Mouse (Mus musculus): Measurements from ENCODE around the gene Tln2. TPM values are rescaled to one million over a fixed set of nuclear protein-coding genes. Genes with fewer than 3 reads are reported as not detected.

Tln2 gene
- polyA plus RNA-seq, 1 experiment from 2014 or later = 28.6 TPM

DNA sequence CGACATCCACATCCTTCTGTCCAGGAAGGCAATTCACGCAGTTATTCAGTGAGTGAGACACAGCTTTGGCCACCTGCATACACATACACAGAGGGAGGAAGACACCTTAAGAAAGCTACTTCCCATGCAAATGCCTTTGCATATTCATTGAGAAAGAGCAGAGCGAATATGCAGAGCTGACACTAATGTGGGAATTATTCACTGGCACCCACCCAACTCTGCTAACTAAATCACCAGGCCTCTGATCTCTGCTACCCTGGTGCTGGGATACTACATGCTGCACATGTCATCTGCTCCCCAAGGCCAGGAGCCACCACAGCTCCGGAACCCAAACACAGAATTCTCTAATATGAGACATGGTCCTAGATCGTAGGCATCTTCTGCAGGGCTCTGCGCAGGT, 237.6 kb downstream of the Tln2 start:
- Histone ChIP-seq H3K4me2 (no peak overlapping the region), H3K36me3 (peaks cover 3% of the 10 kb centered on the region; the same call in 1 of the 2 replicates), H3K9me3 (no peaks in the 10 kb centered on the region), H3K27me3 (no peaks in the 10 kb centered on the region), H3K4me1 (no peaks in the 10 kb centered on the region), H3K9ac (no peak overlapping the region), H3K4me3 (no peak overlapping the region), H3K27ac (no peak overlapping the region)
- ATAC-seq (ENCODE audit: insufficient number of reproducible peaks, low FRiP score, low TSS enrichment, low read depth) = no peak
- 92% methylated on average over 6 of the region's 6 CpGs for WGBS

DNA sequence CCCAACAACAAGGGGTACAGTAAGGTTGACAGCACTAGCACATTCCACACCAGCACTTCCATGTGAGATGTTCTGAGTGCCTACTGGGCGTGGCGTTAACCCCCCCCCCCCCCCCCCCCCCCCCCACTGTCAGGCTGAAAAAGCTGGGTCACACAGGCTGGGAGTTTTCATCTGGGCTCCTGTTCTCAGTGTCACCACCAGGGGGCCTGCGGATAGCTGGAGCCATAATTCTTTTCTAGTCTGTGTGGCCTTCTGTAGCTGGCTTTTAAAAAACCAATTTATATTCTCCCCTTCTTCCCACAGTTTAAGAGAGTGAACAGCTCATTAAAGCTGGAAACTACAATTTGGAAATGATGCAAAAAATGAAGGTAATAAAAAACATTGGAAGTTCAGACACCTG, 244.1 kb downstream of the Tln2 start:
- Histone ChIP-seq H3K4me2 (no peak overlapping the region), H3K36me3 (peaks cover 3% of the 10 kb centered on the region; the same call in 1 of the 2 replicates), H3K4me1 (no peaks in the 10 kb centered on the region), H3K9me3 (no peaks in the 10 kb centered on the region), H3K9ac (no peak overlapping the region), H3K27ac (no peak overlapping the region), H3K27me3 (no peaks in the 10 kb centered on the region), H3K4me3 (no peak overlapping the region)
- WGBS = 5% methylated on average over 3 of the region's 3 CpGs
- no peak for ATAC-seq (ENCODE audit: insufficient number of reproducible peaks, low FRiP score, low TSS enrichment, low read depth)

DNA sequence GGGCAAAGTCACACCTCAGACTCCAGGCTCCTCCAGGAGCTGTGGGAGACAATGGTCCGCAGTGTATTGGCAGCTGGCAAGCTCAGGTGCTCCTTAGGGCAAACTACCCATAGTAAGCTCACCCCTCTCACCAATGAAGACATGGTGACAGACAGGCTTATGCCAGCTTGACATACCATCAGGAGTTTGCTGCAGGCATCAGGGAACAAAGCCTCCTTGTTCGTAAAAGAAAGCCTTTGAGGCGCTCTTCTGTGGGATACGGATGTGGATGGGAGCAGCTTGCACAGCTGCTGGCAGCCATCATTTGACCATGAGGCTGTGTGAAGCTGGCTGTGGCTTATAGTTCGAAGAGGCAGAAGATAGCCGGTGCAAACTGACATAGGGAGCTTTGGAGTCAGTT, 254.5 kb downstream of the Tln2 start:
- Histone ChIP-seq H3K36me3 (peaks cover 16% of the 10 kb centered on the region; the same call in 1 of the 2 replicates), H3K4me2 (no peak overlapping the region), H3K9ac (no peak overlapping the region), H3K9me3 (no peaks in the 10 kb centered on the region), H3K4me1 (0 out of 2 replicates have a peak, but pooled peaks cover 2% of the 10 kb centered on the region), H3K4me3 (no peak overlapping the region), H3K27me3 (no peaks in the 10 kb centered on the region), H3K27ac (no peak overlapping the region)
- WGBS = 87% methylated on average over 6 of the region's 6 CpGs
- no peak for ATAC-seq (ENCODE audit: insufficient number of reproducible peaks, low FRiP score, low TSS enrichment, low read depth)

- no peak overlapping the region for H3K4me2 ChIP-seq
- no peak overlapping the region for H3K4me3 ChIP-seq
- no peaks in the 10 kb centered on the region for H3K27me3 ChIP-seq
- H3K27ac ChIP-seq = no peak overlapping the region
- H3K9me3 ChIP-seq = no peaks in the 10 kb centered on the region
- ATAC-seq (ENCODE audit: insufficient number of reproducible peaks, low FRiP score, low TSS enrichment, low read depth) = no peak
- H3K4me1 ChIP-seq = 0 out of 2 replicates have a peak, but pooled peaks cover 2% of the 10 kb centered on the region
- H3K9ac ChIP-seq = no peak overlapping the region
- H3K36me3 ChIP-seq = peaks cover 10% of the 10 kb centered on the region; the same call in 1 of the 2 replicates
Observed at GRCm38 (mm10) chr9:67303986-67304385, 255.5 kb downstream of the Tln2 start.

DNA sequence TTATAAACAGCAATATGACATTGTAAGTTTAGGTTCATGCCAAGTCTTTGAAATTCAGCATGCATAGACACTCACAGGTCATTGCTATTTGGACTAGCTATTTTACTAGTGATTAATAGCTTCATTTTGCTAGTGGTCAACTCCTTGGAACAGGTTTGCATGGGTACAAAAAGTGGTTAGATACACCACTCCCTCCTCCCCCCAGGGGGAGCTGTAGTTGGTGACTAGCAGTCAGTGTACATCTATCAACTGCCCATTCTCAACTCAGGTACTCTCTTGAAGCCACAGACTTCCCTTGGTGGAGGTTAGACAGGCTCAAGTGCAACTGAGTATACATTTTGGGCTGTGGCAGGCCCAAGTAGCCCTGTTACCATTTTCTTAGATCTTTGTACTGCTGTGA, 256.5 kb downstream of the Tln2 start:
- Histone ChIP-seq H3K9me3 (no peaks in the 10 kb centered on the region), H3K27ac (no peak overlapping the region), H3K4me1 (0 out of 2 replicates have a peak, but pooled peaks cover 2% of the 10 kb centered on the region), H3K36me3 (peaks cover 10% of the 10 kb centered on the region; the same call in 1 of the 2 replicates), H3K27me3 (no peaks in the 10 kb centered on the region), H3K9ac (no peak overlapping the region), H3K4me3 (no peak overlapping the region), H3K4me2 (no peak overlapping the region)
- no peak for ATAC-seq (ENCODE audit: insufficient number of reproducible peaks, low FRiP score, low TSS enrichment, low read depth)

DNA sequence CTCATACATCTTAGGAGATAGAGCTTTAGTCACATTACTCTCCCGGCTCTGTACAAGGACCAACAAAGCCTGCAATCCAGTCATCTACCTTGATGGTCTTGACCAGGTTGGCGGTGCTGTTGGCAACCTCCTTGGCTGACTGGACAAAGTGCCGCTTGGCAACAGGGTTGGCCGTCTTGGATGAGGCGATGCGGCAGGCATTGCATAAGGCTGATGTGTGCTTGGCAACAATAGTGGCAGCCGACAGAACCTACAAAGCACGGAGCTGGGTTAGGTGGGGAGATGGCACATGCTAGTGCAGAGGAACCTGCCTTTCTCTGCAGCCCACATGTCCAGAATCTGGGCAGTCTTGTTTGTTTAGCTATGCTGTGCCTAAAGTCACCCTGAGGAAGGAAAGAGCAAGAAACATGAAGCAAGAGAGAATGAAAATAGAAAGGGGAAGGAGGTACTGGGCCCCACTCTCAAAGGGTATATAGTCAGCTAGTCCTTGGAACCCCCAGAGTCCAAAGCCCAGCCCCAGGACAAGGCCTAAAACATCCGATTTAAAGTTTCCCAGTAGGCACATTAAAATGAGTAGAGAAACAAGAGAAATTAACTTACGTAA, 257.0 kb downstream of the Tln2 start:
- H3K4me1 ChIP-seq = 0 out of 2 replicates have a peak, but pooled peaks cover 2% of the 10 kb centered on the region
- WGBS = 93% methylated on average over 10 of the region's 10 CpGs
- H3K9ac ChIP-seq = no peak overlapping the region
- H3K4me2 ChIP-seq = no peak overlapping the region
- H3K27ac ChIP-seq = no peak overlapping the region
- H3K4me3 ChIP-seq = no peak overlapping the region
- peaks cover 10% of the 10 kb centered on the region; the same call in 1 of the 2 replicates for H3K36me3 ChIP-seq
- ATAC-seq (ENCODE audit: insufficient number of reproducible peaks, low FRiP score, low TSS enrichment, low read depth) = no peak
- H3K27me3 ChIP-seq = no peaks in the 10 kb centered on the region
- H3K9me3 ChIP-seq = no peaks in the 10 kb centered on the region

GRCm38 (mm10) chr9:67301571-67301970, 257.9 kb downstream of the Tln2 start:
- H3K4me3 ChIP-seq = no peak overlapping the region

DNA sequence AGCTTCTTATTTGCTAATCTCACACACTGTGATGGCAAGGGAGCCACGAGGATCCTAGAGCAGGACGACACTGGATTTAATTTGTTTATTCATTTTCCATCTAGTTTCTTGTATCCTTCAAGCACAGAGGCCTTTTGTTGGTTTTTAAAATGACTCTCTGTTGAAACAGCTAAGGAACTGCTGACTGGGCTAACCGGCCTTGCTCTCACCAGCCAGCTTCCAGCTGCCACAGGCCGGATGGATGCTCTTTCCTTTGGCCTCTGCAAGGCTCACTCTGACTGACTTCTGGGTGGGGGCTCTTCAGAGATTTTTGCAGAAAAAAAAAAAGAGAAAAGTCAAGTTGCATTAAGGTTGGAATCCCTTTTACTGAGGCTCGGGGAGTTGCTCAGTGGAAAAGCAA, 258.7 kb downstream of the Tln2 start:
- WGBS = 71% methylated on average over 5 of the region's 5 CpGs
- Histone ChIP-seq H3K4me2 (no peak overlapping the region), H3K4me3 (no peak overlapping the region), H3K27me3 (no peaks in the 10 kb centered on the region), H3K9me3 (no peaks in the 10 kb centered on the region), H3K36me3 (peaks cover 6% of the 10 kb centered on the region; the same call in 1 of the 2 replicates), H3K27ac (no peak overlapping the region), H3K9ac (no peak overlapping the region), H3K4me1 (0 out of 2 replicates have a peak, but pooled peaks cover 2% of the 10 kb centered on the region)
- no peak for ATAC-seq (ENCODE audit: insufficient number of reproducible peaks, low FRiP score, low TSS enrichment, low read depth)

More at GRCm38 (mm10) chr9:67301571-67301970, 257.9 kb downstream of the Tln2 start:
- no peak for ATAC-seq (ENCODE audit: insufficient number of reproducible peaks, low FRiP score, low TSS enrichment, low read depth)
- no peaks in the 10 kb centered on the region for H3K27me3 ChIP-seq
- no peaks in the 10 kb centered on the region for H3K9me3 ChIP-seq
- no peak overlapping the region for H3K27ac ChIP-seq
- H3K9ac ChIP-seq = no peak overlapping the region
- 0 out of 2 replicates have a peak, but pooled peaks cover 2% of the 10 kb centered on the region for H3K4me1 ChIP-seq
- H3K36me3 ChIP-seq = peaks cover 10% of the 10 kb centered on the region; the same call in 1 of the 2 replicates
- 88% methylated on average over 2 of the region's 2 CpGs for WGBS
- no peak overlapping the region for H3K4me2 ChIP-seq

GRCm38 (mm10) chr9:67300346-67300745, 259.2 kb downstream of the Tln2 start:
- H3K27ac ChIP-seq = no peak overlapping the region

GRCm38 (mm10) chr9:67299164-67299563, 260.3 kb downstream of the Tln2 start:
- no peak overlapping the region for H3K27ac ChIP-seq
- no peak overlapping the region for H3K4me2 ChIP-seq

More at GRCm38 (mm10) chr9:67300346-67300745, 259.2 kb downstream of the Tln2 start:
- H3K9ac ChIP-seq = no peak overlapping the region
- H3K36me3 ChIP-seq = peaks cover 9% of the 10 kb centered on the region; the same call in 1 of the 2 replicates
- no peak overlapping the region for H3K4me3 ChIP-seq
- H3K27me3 ChIP-seq = no peaks in the 10 kb centered on the region
- no peak for ATAC-seq (ENCODE audit: insufficient number of reproducible peaks, low FRiP score, low TSS enrichment, low read depth)
- 49% methylated on average over 3 of the region's 3 CpGs for WGBS
- H3K4me1 ChIP-seq = 0 out of 2 replicates have a peak, but pooled peaks cover 2% of the 10 kb centered on the region
- no peaks in the 10 kb centered on the region for H3K9me3 ChIP-seq
- no peak overlapping the region for H3K4me2 ChIP-seq

DNA sequence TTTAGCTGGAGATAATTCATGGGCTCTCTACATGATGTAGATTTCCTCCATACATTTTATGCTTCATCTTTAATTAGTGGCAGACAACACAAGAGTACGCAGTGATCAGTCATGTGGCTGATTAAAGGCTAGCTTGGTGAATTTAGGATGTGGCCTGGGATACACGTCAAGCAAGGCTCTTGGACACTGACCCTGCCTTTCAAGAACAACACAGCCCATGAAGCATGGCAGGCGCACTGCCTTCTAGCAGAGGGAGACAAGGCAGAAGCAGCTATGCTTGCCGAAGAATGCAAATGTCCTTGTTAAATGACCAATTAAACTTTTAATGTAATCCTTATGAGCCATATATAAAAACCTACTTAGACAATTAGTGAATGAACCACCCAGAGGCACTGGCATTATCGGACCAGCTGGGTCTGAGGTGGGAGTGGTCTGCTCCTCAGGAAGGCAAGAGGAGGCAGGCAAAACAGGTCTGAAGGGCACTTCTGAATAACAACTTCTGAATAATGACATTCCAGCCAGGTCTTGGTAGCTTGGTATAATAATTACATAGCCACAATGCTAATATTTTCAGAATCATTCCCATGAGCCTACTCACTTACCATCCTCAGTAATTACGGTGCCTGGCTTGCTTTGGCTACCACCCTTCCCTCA, 262.1 kb downstream of the Tln2 start:
- Histone ChIP-seq H3K27ac (no peak overlapping the region), H3K36me3 (peaks cover 7% of the 10 kb centered on the region; the same call in 1 of the 2 replicates), H3K4me2 (no peak overlapping the region), H3K4me3 (no peak overlapping the region), H3K9me3 (no peaks in the 10 kb centered on the region), H3K9ac (no peak overlapping the region), H3K27me3 (no peaks in the 10 kb centered on the region), H3K4me1 (0 out of 2 replicates have a peak, but pooled peaks cover 2% of the 10 kb centered on the region)
- 64% methylated on average over 6 of the region's 6 CpGs for WGBS
- no peak for ATAC-seq (ENCODE audit: insufficient number of reproducible peaks, low FRiP score, low TSS enrichment, low read depth)

More at GRCm38 (mm10) chr9:67299164-67299563, 260.3 kb downstream of the Tln2 start:
- H3K36me3 ChIP-seq = 0 out of 2 replicates have a peak, but pooled peaks cover 4% of the 10 kb centered on the region
- WGBS = 74% methylated on average over 6 of the region's 6 CpGs
- no peaks in the 10 kb centered on the region for H3K9me3 ChIP-seq
- no peak overlapping the region for H3K4me3 ChIP-seq
- no peak overlapping the region for H3K9ac ChIP-seq
- 0 out of 2 replicates have a peak, but pooled peaks cover 2% of the 10 kb centered on the region for H3K4me1 ChIP-seq
- H3K27me3 ChIP-seq = no peaks in the 10 kb centered on the region
- ATAC-seq (ENCODE audit: insufficient number of reproducible peaks, low FRiP score, low TSS enrichment, low read depth) = no peak

DNA sequence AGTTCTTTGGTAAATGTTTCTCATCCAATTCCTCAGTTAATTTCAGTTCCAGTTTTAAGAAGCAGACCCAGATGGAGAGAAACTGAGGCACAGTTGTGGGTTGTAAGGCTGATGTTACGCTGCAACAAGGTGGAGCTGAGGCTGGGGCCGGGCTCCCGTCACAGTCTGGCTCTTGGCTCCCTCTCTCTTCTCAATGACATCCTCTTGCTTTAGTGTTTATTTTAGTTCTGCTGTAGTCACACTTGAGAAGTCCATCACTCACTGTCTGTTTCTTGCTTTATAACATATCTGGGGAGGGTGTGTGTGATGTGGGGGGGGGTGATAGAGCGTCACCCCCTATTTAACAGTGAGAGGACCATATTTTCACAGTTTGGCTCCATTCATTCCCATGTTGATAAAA, 272.0 kb downstream of the Tln2 start:
- Histone ChIP-seq H3K4me2 (no peak overlapping the region), H3K36me3 (peaks cover 31% of the 10 kb centered on the region), H3K9ac (no peak overlapping the region), H3K4me1 (peaks cover 5% of the 10 kb centered on the region), H3K27ac (no peak overlapping the region), H3K9me3 (no peaks in the 10 kb centered on the region), H3K27me3 (no peaks in the 10 kb centered on the region), H3K4me3 (no peak overlapping the region)
- WGBS = 87% methylated on average over 4 of the region's 4 CpGs
- ATAC-seq (ENCODE audit: insufficient number of reproducible peaks, low FRiP score, low TSS enrichment, low read depth) = no peak
